Mouse (Mus musculus) lung, postnatal 25 days (tissue): ENCODE measurements around the gene Anks1.

Experiments
- DNase-seq: peaks from one replicate; pipeline ENCODE4 v3.0.0; 2022; ENCODE audit warnings: low spot score

Anks1 gene

DNA sequence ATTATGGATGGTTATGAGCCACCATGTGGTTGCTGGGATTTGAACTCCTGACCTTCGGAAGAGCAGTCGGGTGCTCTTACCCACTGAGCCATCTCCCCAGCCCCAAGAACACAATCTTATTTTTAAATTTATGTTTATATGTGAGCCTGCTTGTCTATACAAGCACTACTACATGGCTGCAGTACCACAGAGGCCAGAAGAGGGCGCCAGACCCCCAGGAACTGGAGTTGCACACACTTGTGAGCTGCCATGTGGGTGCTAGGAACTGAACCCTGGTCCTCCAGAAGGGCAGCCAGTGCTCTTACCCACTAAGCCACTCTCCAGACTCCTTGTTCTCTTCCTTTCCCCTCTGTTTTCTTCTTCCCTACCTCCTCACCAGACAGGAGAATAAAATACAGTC lies 184.7 kb downstream of the Anks1 start:
- DNase-seq: no peak

DNA sequence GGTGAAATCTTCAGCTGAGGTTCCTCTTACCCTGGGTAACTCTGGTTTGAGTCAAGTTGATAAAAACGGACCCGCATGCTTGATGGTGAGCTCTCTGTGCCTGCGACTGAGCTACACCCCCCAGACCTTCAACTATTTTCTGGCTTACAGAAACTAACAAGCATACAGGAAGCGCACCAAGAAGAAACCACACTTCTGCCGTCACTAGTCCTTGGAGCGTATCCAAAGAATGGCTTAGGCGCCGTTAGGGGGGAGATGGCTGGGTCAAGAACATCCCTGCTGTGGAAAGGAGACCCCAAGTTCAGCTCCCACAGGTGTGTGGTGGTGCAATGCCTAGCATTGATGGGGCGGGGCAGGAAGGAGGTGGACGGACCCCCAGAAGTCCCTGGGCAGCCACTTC lies 187.3 kb downstream of the Anks1 start:
- DNase-seq: no peak

DNA sequence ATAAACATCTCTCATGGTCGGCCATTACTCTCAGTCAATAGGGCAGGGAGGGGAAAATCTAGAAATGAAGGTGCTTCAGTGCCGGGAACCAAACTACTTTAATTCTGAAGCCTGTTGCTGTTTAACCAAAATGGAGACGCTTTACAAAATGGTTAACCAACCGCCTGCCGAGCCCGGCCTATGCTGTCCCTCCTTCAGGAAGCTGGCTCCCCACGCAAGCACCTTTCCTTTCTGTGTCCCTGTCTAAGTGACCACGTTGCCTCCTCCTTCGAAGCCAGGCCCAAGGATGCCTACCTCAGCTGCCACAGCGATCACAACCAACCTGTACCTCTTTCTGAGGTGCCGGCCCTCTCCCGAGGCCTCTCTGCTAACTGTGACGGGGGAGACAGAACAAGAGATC lies 188.2 kb downstream of the Anks1 start:
- no peak for DNase-seq

DNA sequence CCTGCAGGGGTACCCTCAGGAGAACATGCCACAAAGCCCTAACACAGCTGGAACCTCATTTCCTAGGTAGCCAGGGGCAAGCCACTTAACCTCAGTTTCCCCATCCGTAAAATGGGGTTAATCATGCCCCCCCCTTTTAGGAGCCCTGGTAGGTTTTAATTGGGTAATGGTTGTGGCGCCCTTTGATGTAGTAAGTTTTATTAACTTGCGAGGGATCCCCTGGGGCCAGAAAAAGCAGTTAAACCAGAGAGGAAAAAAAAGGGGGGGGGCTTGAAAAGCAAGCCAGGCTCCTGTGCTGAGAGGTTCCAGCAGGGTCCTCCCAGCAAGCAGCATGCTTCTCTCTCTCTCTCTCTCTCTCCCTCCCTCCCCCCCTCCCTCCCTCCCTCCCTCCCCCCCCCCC lies 190.0 kb downstream of the Anks1 start:
- no peak for DNase-seq

DNA sequence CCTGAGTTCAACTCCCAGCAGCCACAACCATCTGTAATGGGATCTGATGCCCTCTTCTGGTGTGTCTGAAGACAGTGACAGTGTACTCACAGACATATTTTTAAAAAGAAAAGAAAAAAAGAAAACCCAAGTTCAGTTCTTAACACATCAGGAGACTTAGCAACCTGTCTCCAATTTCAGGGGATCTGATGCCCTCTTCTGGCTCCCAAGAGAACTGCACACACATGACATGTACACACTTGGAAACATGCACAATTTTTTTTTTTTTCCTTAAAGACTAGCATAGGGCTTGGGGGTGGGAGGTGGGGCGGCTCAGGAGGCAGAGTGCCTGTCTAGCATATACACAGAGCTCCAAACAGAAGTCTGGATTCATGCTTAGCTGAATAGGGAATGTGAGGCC lies 191.6 kb downstream of the Anks1 start:
- DNase-seq: no peak

DNA sequence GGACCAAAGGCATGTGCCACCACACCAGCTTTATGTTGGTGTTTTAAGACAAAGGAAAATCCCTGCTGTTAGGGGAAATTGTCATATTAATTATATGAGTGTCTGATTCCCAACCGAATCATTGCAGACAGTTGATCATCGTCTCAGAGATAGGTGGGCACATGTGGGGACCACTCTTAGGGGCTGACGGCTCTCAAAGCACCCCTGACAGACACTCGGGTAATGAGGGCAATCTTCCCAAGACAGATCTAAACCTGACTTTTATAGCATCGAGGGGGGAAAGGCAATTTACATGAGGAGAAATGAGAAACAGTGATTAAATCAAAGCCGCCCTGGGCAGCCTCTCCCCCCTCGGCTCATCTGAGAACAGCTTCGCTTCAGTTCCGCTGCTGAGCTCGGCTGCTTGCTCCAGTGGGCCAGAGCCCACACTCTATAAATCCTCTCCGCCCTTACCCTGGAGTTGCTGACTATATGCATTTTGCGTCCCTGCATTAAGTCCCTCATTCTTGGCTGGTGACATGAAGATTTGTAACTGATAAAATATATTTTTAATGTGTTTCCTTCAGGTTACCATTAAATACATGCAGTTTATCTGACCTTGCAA lies 192.3 kb downstream of the Anks1 start:
- no peak for DNase-seq

DNA sequence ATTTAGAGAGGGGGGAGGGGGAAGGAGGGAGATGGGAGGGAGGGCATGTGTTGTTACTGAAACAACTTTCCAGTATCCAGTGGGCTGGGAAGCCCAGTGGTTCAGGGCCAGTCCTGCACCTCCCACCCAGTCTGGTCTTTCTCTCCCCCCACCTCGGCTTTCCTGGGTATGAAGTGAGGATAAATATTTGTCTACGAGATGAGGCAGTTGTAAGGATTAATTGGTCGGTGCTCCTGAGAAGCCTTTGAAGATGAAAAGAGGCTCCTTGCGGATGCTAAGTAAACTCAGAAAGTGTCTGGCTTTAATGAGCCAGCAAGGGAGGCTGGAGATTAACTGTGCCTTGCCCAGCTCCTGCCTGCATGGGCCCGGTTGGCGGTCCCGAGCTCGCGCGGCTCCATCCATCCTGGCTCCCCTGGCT lies 192.8 kb downstream of the Anks1 start:
- DNase-seq: no peak

DNA sequence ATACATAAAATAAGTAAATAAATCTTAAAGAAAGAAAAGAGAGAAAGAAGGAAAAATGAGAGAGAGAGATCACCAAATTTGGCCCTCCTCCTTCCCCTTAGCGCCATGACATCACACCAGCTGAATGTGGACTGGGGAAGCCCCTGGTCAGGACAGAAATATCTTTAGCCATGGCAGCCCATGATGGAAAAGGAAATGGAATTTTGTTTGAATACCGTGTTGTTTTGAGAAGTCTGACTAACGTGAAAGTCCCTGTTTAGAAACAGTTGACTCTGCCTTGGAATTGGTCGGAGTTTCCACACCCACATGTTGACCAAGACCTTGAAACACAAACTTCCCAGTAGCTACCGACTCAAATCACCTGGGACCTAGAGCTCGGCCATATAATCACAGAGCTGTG lies 195.3 kb downstream of the Anks1 start:
- no peak for DNase-seq

DNA sequence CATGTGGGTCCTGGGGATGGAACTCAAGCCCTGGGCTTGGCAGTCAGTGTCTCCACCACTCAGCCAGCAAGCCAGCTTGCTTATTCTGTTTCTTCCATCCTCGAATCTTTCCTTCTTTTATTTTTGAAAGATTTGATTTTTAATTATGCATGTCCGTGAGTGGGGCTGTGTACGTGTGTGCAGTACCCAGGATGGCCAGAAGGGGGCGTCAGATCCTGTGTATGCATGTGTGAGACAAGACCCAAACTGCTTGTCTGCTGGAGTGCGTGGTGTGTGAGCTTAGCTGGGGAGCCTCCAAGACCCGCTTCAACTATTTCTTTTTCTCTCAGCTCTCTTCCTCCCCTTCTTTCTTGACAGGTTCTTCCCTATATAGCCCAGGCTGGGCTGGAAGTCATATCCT lies 197.2 kb downstream of the Anks1 start:
- DNase-seq: no peak

DNA sequence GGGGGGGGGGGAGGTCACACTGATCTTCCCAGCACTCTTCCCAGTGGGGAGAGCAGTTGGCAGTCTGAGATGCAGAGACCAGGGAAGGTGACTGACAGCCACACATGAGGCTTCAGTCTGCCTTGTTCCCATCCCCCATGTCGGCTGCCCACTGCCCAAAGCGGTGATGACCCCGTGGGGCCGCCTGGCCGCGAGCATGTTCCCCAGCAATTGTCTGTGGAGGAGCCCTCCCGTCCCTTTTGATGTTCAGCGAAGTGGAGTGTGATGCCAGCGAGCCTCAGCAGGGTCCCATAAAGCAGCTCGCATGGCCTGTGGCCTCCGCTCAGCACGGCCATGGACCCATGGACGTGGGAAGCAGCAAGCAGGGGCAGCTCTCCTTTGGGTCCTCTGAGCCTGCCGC lies 198.2 kb downstream of the Anks1 start:
- DNase-seq: no peak

DNA sequence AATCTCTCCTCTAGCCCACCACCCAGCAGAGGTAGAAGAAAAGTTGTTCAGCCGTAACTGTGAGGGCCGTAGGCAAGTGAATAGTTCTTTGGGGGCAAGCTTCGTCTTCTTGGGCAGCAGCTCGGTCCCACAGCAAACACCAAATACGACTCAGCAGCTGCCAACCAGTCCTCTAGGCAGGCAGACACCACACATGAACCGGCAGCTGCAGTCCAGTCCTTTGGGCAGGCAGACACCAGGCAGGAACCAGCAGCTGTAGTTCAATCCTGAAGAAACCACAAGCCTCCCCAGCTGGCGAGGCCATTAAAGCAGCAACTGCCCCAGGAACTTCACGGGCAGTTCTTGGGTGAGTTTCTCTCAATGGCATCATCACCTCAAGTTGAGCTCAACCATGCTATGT lies 203.2 kb downstream of the Anks1 start:
- no peak for DNase-seq
